Mouse (Mus musculus) forebrain, embryonic 12.5 days (tissue): ENCODE data around the gene Poc1a. TPM values are rescaled to one million over a fixed set of nuclear protein-coding genes. Genes with fewer than 3 reads are reported as not detected.

Source experiments
- polyA plus RNA-seq: library from polyadenylated mRNA; unstranded; fragments of >200 nt; fragmentation: Nextera tagmentation; extraction: Ambion mirVana; gene quantifications from 2 replicates; pipeline ENCODE4 v1.2.1, GENCODE M21; 2016

Gene Poc1a
- polyA plus RNA-seq, 1 experiment from 2014 or later = 23.8 TPM

Other genes starting within 250 kb of the Poc1a start
- 0.27 and 0.70 TPM in 2 replicates for gene Col6a4, start 184.3 kb upstream of the Poc1a start, polyA plus RNA-seq
- 9.1 and 10.2 TPM in 2 replicates for gene Glyctk, start 122.9 kb upstream of the Poc1a start, polyA plus RNA-seq
- gene Wdr82, start 110.1 kb upstream of the Poc1a start, polyA plus RNA-seq = 38.1 and 41.2 TPM in 2 replicates
- gene Ppm1m, start 81.3 kb upstream of the Poc1a start, polyA plus RNA-seq = 29.6 and 33.3 TPM in 2 replicates
- 53.9 and 59.3 TPM in 2 replicates for gene Twf2, start 78.0 kb upstream of the Poc1a start, polyA plus RNA-seq
- gene Tlr9, start 58.5 kb upstream of the Poc1a start, polyA plus RNA-seq = not detected in 2 replicates
- gene Alas1, start 32.4 kb upstream of the Poc1a start, polyA plus RNA-seq = 78.0 and 79.0 TPM in 2 replicates
- 12.1 and 16.3 TPM in 2 replicates for gene Dusp7, start 87.6 kb downstream of the Poc1a start, polyA plus RNA-seq
- 757 and 770 TPM in 2 replicates for gene Rpl29, start 148.4 kb downstream of the Poc1a start, polyA plus RNA-seq
- 38.0 and 42.6 TPM in 2 replicates for gene Acy1, start 157.3 kb downstream of the Poc1a start, polyA plus RNA-seq
- 4.4 TPM in 2 replicates for gene Abhd14b, start 166.4 kb downstream of the Poc1a start, polyA plus RNA-seq
- gene Abhd14a, start 166.6 kb downstream of the Poc1a start, polyA plus RNA-seq = 37.7 and 39.0 TPM in 2 replicates
- gene Pcbp4, start 172.2 kb downstream of the Poc1a start, polyA plus RNA-seq = 299 and 311 TPM in 2 replicates
- 0.26 and 0.55 TPM in 2 replicates for gene Gpr62, start 184.9 kb downstream of the Poc1a start, polyA plus RNA-seq
- 52.3 and 56.0 TPM in 2 replicates for gene Rrp9, start 194.9 kb downstream of the Poc1a start, polyA plus RNA-seq
- 0.83 and 1.3 TPM in 2 replicates for gene Parp3, start 195.9 kb downstream of the Poc1a start, polyA plus RNA-seq
- not detected in 2 replicates for gene Iqcf1, start 218.9 kb downstream of the Poc1a start, polyA plus RNA-seq
- not detected in 2 replicates for gene Iqcf5, start 233.5 kb downstream of the Poc1a start, polyA plus RNA-seq